Mouse (Mus musculus): Measurements from ENCODE around the gene Psmd1. TPM values are rescaled to one million over a fixed set of nuclear protein-coding genes. Genes with fewer than 3 reads are reported as not detected.

Gene Psmd1
- polyA plus RNA-seq, 1 experiment from 2014 or later = 200 TPM

- TF ChIP-seq CTCF (IDR thresholded peaks at IDR 0.05; ENCODE audit: low read depth) = no peak
- Histone ChIP-seq H3K9me3 (ENCODE audit: low read depth, low read length) (no peaks in the 10 kb centered on the region), H3K27me3 (ENCODE audit: insufficient read depth, low read length) (no peaks in the 10 kb centered on the region), H3K27ac (ENCODE audit: low read depth) (no peak overlapping the region), H3K4me1 (ENCODE audit: insufficient read depth) (no peaks in the 10 kb centered on the region), H3K36me3 (ENCODE audit: insufficient read depth) (peaks cover 71% of the 10 kb centered on the region), H3K4me3 (ENCODE audit: low read depth, low read length) (no peak overlapping the region), H3K4me2 (no peak overlapping the region), H3K9ac (no peak overlapping the region)
- ATAC-seq (ENCODE audit: insufficient read depth) (no peak), DNase-seq (no peak)
- 97% methylated on average over 2 of the region's 2 CpGs for WGBS
Observed at GRCm38 (mm10) chr1:86076565-86076964, 12.4 kb downstream of the Psmd1 start.

GRCm38 (mm10) chr1:86094413-86094812, 30.2 kb downstream of the Psmd1 start:
- DNase-seq = no peak
- H3K4me1 ChIP-seq (ENCODE audit: insufficient read depth) = no peaks in the 10 kb centered on the region
- H3K36me3 ChIP-seq (ENCODE audit: insufficient read depth) = peaks cover 71% of the 10 kb centered on the region
- ATAC-seq (ENCODE audit: insufficient read depth) = no peak
- 0 out of 2 replicates have a peak, but pooled peaks have one; percentile 2 for TF ChIP-seq CTCF (IDR thresholded peaks at IDR 0.05; ENCODE audit: low read depth)
- H3K9me3 ChIP-seq (ENCODE audit: low read depth, low read length) = no peaks in the 10 kb centered on the region
- no peak overlapping the region for H3K27ac ChIP-seq (ENCODE audit: low read depth)
- WGBS = 82% methylated on average over 7 of the region's 7 CpGs
- H3K4me3 ChIP-seq (ENCODE audit: low read depth, low read length) = no peak overlapping the region
- no peak overlapping the region for H3K4me2 ChIP-seq
- no peak overlapping the region for H3K9ac ChIP-seq
- H3K27me3 ChIP-seq (ENCODE audit: insufficient read depth, low read length) = no peaks in the 10 kb centered on the region

GRCm38 (mm10) chr1:86105054-86105453, 40.9 kb downstream of the Psmd1 start:
- WGBS = 58% methylated on average over 1 of the region's 1 CpGs
- Histone ChIP-seq H3K9me3 (ENCODE audit: low read depth, low read length) (no peaks in the 10 kb centered on the region), H3K4me1 (ENCODE audit: insufficient read depth) (no peaks in the 10 kb centered on the region), H3K4me2 (no peak overlapping the region), H3K27ac (ENCODE audit: low read depth) (no peak overlapping the region), H3K36me3 (ENCODE audit: insufficient read depth) (peaks cover 27% of the 10 kb centered on the region), H3K4me3 (ENCODE audit: low read depth, low read length) (no peak overlapping the region), H3K9ac (no peak overlapping the region), H3K27me3 (ENCODE audit: insufficient read depth, low read length) (no peaks in the 10 kb centered on the region)
- no peak for TF ChIP-seq CTCF (IDR thresholded peaks at IDR 0.05; ENCODE audit: low read depth)
- no peak for DNase-seq
- no peak for ATAC-seq (ENCODE audit: insufficient read depth)

- 48% methylated on average over 6 of the region's 6 CpGs for WGBS
- no peak within 1 kb of the TSS for H3K4me3 ChIP-seq (ENCODE audit: low read depth, low read length)
- ATAC-seq (ENCODE audit: insufficient read depth) (peak; percentile 71; the same call in 1 of the 2 replicates), DNase-seq (peak; percentile 75)
- no peak within 1 kb of the TSS for H3K27ac ChIP-seq (ENCODE audit: low read depth)
- peak; percentile 22 for TF ChIP-seq CTCF (IDR thresholded peaks at IDR 0.05; ENCODE audit: low read depth)
- no peaks in the 10 kb centered on the region for H3K9me3 ChIP-seq (ENCODE audit: low read depth, low read length)
- peaks cover 18% of the 10 kb centered on the region for H3K36me3 ChIP-seq (ENCODE audit: insufficient read depth)
- H3K4me2 ChIP-seq = no peak within 1 kb of the TSS
- H3K27me3 ChIP-seq (ENCODE audit: insufficient read depth, low read length) = no peaks in the 10 kb centered on the region
- H3K4me1 ChIP-seq (ENCODE audit: insufficient read depth) = no peaks in the 10 kb centered on the region
- H3K9ac ChIP-seq = no peak within 1 kb of the TSS
Observed at GRCm38 (mm10) chr1:86111779-86112178, 47.6 kb downstream of the Psmd1 start, which contains the start of gene Htr2b. Gene Htr2b (minus strand): TSS chr1:86111970.

GRCm38 (mm10) chr1:86114141-86114540, 50.0 kb downstream of the Psmd1 start:
- TF ChIP-seq CTCF (IDR thresholded peaks at IDR 0.05; ENCODE audit: low read depth) = no peak

GRCm38 (mm10) chr1:86119549-86119948, 55.4 kb downstream of the Psmd1 start:
- no peaks in the 10 kb centered on the region for H3K27me3 ChIP-seq (ENCODE audit: insufficient read depth, low read length)
- H3K4me1 ChIP-seq (ENCODE audit: insufficient read depth) = no peaks in the 10 kb centered on the region
- TF ChIP-seq CTCF (IDR thresholded peaks at IDR 0.05; ENCODE audit: low read depth) = no peak
- H3K27ac ChIP-seq (ENCODE audit: low read depth) = no peak overlapping the region
- no peak for DNase-seq
- H3K4me2 ChIP-seq = no peak overlapping the region
- 86% methylated on average over 4 of the region's 4 CpGs for WGBS
- no peak overlapping the region for H3K9ac ChIP-seq
- ATAC-seq (ENCODE audit: insufficient read depth) = no peak
- no peaks in the 10 kb centered on the region for H3K9me3 ChIP-seq (ENCODE audit: low read depth, low read length)
- no peak overlapping the region for H3K4me3 ChIP-seq (ENCODE audit: low read depth, low read length)
- peaks cover 67% of the 10 kb centered on the region for H3K36me3 ChIP-seq (ENCODE audit: insufficient read depth)

More at GRCm38 (mm10) chr1:86114141-86114540, 50.0 kb downstream of the Psmd1 start:
- peak; percentile 12 for DNase-seq
- no peaks in the 10 kb centered on the region for H3K9me3 ChIP-seq (ENCODE audit: low read depth, low read length)
- H3K27ac ChIP-seq (ENCODE audit: low read depth) = no peak overlapping the region
- H3K36me3 ChIP-seq (ENCODE audit: insufficient read depth) = peaks cover 33% of the 10 kb centered on the region
- no peak overlapping the region for H3K9ac ChIP-seq
- H3K27me3 ChIP-seq (ENCODE audit: insufficient read depth, low read length) = no peaks in the 10 kb centered on the region
- no peak; the same call in 1 of the 2 replicates for ATAC-seq (ENCODE audit: insufficient read depth)
- 79% methylated on average over 3 of the region's 3 CpGs for WGBS
- no peak overlapping the region for H3K4me3 ChIP-seq (ENCODE audit: low read depth, low read length)
- no peaks in the 10 kb centered on the region for H3K4me1 ChIP-seq (ENCODE audit: insufficient read depth)
- H3K4me2 ChIP-seq = no peak overlapping the region

GRCm38 (mm10) chr1:86126036-86126435, 61.8 kb downstream of the Psmd1 start:
- Histone ChIP-seq H3K36me3 (ENCODE audit: insufficient read depth) (peaks cover 80% of the 10 kb centered on the region), H3K9ac (no peak overlapping the region)
- WGBS = 97% methylated on average over 2 of the region's 2 CpGs

More at GRCm38 (mm10) chr1:86126036-86126435, 61.8 kb downstream of the Psmd1 start:
- no peaks in the 10 kb centered on the region for H3K27me3 ChIP-seq (ENCODE audit: insufficient read depth, low read length)
- DNase-seq (no peak), ATAC-seq (ENCODE audit: insufficient read depth) (no peak)
- H3K27ac ChIP-seq (ENCODE audit: low read depth) = no peak overlapping the region
- H3K4me1 ChIP-seq (ENCODE audit: insufficient read depth) = no peaks in the 10 kb centered on the region
- H3K9me3 ChIP-seq (ENCODE audit: low read depth, low read length) = no peaks in the 10 kb centered on the region
- no peak overlapping the region for H3K4me2 ChIP-seq
- H3K4me3 ChIP-seq (ENCODE audit: low read depth, low read length) = no peak overlapping the region
- no peak for TF ChIP-seq CTCF (IDR thresholded peaks at IDR 0.05; ENCODE audit: low read depth)

Measured in lung, embryonic 14.5 days (tissue).